Mouse (Mus musculus) ES-E14 (cell line): ENCODE results near the gene Wnt5a. TPM values are rescaled to one million over a fixed set of nuclear protein-coding genes. Genes with fewer than 3 reads are reported as not detected.

Source experiments
- DNase-seq: peaks from one replicate; pipeline ENCODE4 v3.0.0-alpha.2; 2013; ENCODE audit warnings: low read depth, low spot score
- H3K27ac ChIP-seq: 2 replicates; pipeline ENCODE4 v1.5.1; 2012; ENCODE audit warnings: low read depth, mild to moderate bottlenecking, low read length, moderate library complexity, mixed read lengths; ENCODE audit not compliant: poor library complexity, insufficient read depth, severe bottlenecking
- H3K36me3 ChIP-seq: 2 replicates; pipeline ENCODE4 v1.6.1; 2012; ENCODE audit warnings: mild to moderate bottlenecking, low read length, moderate library complexity, mixed read lengths; ENCODE audit not compliant: control insufficient read depth, poor library complexity, insufficient read depth, severe bottlenecking
- H3K4me1 ChIP-seq, 2 experiments: fragments of 150-350 bp in 1 of 2; sonication (generic) in 1 of 2; 2 replicates each; pipeline ENCODE4 v1.6.1; 2012; ENCODE audit warnings: low read length in 2 of 2, mild to moderate bottlenecking in 1 of 2, mixed read lengths in 1 of 2; ENCODE audit not compliant: control insufficient read depth in 2 of 2, insufficient read depth in 2 of 2, poor library complexity in 1 of 2
- H3K4me3 ChIP-seq, 2 experiments: fragments of 150-350 bp in 1 of 2; sonication (generic) in 1 of 2; 2 replicates each; pipeline ENCODE4 v1.5.1; 2012; ENCODE audit warnings: low read length in 2 of 2, low read depth in 1 of 2, mild to moderate bottlenecking in 1 of 2, mixed read lengths in 1 of 2; ENCODE audit not compliant: insufficient read depth in 1 of 2, poor library complexity in 1 of 2, severe bottlenecking in 1 of 2
- H3K9ac ChIP-seq: 2 replicates; pipeline ENCODE4 v1.6.1; 2012; ENCODE audit warnings: low read depth, mild to moderate bottlenecking, low read length, mixed read lengths; ENCODE audit not compliant: poor library complexity, insufficient read depth, severe bottlenecking
- H3K9me3 ChIP-seq: fragments of 150-350 bp; sonication (generic); 2 replicates; pipeline ENCODE4 v1.6.1; 2012; ENCODE audit warnings: low read depth, mild to moderate bottlenecking, low read length; ENCODE audit not compliant: control insufficient read depth, insufficient read depth
- CHD2 ChIP-seq: IDR thresholded peaks from 2 replicates; pipeline ENCODE4 v1.6.1; 2014; ENCODE audit warnings: mild to moderate bottlenecking, low read depth, low read length, inconsistent platforms
- HCFC1 ChIP-seq: IDR thresholded peaks from 2 replicates; pipeline ENCODE4 v1.6.1; 2012; ENCODE audit warnings: low read length, inconsistent platforms, borderline replicate concordance; ENCODE audit not compliant: insufficient read depth
- MAFK ChIP-seq: IDR thresholded peaks from 2 replicates; pipeline ENCODE4 v1.6.1; 2014; ENCODE audit warnings: mild to moderate bottlenecking, low read depth, low read length, inconsistent platforms; ENCODE audit not compliant: insufficient read depth
- ZC3H11A ChIP-seq: IDR thresholded peaks from 2 replicates; pipeline ENCODE4 v1.6.1; 2012; ENCODE audit warnings: low read depth, mild to moderate bottlenecking, inconsistent platforms, low read length, borderline replicate concordance
- ZNF384 ChIP-seq: IDR thresholded peaks from 2 replicates; pipeline ENCODE4 v1.6.1; 2012; ENCODE audit warnings: low read depth, low read length, inconsistent platforms
- in situ Hi-C, 2 experiments: fragments of 600-800 bp; cut with MboI; formaldehyde crosslinking; loops; one replicate each; pipeline ENCODE4 v1.15.1; 2025; ENCODE audit warnings: low sequenced_read_pairs in 2 of 2, inconsistent platforms in 1 of 2; ENCODE audit not compliant: unreplicated experiment in 2 of 2
- total RNA-seq: library from RNA; depleted of rRNA; stranded (reverse); fragments of 300-350 nt; gene quantifications from 2 replicates; pipeline ENCODE4 v1.2.3, GENCODE M21; 2012

Wnt5a gene
- total RNA-seq, 1 experiment = 4.9 TPM

- H3K27ac ChIP-seq = no peak overlapping the region
- H3K4me3 ChIP-seq = no peak overlapping the region
- peaks cover 0 to 4% of the 10 kb centered on the region in 2 experiments; a peak in 1 of 4 replicates for H3K4me1 ChIP-seq
- DNase-seq = no peak
- in situ Hi-C loops = loop anchor here in 1 of 2 experiments (25.0 kb wide), 2 partner anchors 578 to 703 kb away; no protein-coding TSS in a partner anchor
- no peaks in the 10 kb centered on the region for H3K9me3 ChIP-seq
- TF ChIP-seq ZNF384 (no peak), MAFK (no peak), CHD2 (no peak), HCFC1 (no peak), ZC3H11A (no peak)
- H3K9ac ChIP-seq = no peak overlapping the region
- H3K36me3 ChIP-seq = no peaks in the 10 kb centered on the region
These were observed 10.8 kb downstream of the Wnt5a start for GRCm38 (mm10) chr14:28515331-28515730.

- Histone ChIP-seq H3K9ac (0 out of 2 replicates have a peak overlapping the region, but pooled peaks have one; percentile 4), H3K36me3 (no peaks in the 10 kb centered on the region), H3K4me1 (peaks cover 0 to 8% of the 10 kb centered on the region in 2 experiments; a peak in 1 of 4 replicates), H3K9me3 (no peaks in the 10 kb centered on the region), H3K27ac (no peak overlapping the region), H3K4me3 (peak overlapping the region; percentile 37 to 38; a peak in 3 of 4 replicates)
- no peak for TF ChIP-seq CHD2
- no peak for TF ChIP-seq MAFK
- TF ChIP-seq ZC3H11A = no peak
- TF ChIP-seq ZNF384 = no peak
- no peak for TF ChIP-seq HCFC1
- no peak for DNase-seq
- in situ Hi-C loops = loop anchor here in 1 of 2 experiments (25.0 kb wide), 2 partner anchors 581 to 706 kb away; no protein-coding TSS in a partner anchor
These were observed 13.3 kb downstream of the Wnt5a start for GRCm38 (mm10) chr14:28517631-28518560.

- H3K36me3 ChIP-seq = no peaks in the 10 kb centered on the region
These were observed 16.6 kb downstream of the Wnt5a start for GRCm38 (mm10) chr14:28521106-28521505.

GRCm38 (mm10) chr14:28522611-28523010 is 18.1 kb downstream of the Wnt5a start:
- no peak for DNase-seq
- H3K36me3 ChIP-seq = no peaks in the 10 kb centered on the region
- in situ Hi-C loops = loop anchor here in 1 of 2 experiments (25.0 kb wide), 2 partner anchors 585 to 710 kb away; no protein-coding TSS in a partner anchor
- no peak overlapping the region for H3K27ac ChIP-seq
- H3K4me1 ChIP-seq = peaks cover 0 to 5% of the 10 kb centered on the region in 2 experiments; a peak in 1 of 4 replicates
- peak overlapping the region; percentile 34; the same call in 1 of the 2 replicates for H3K9ac ChIP-seq
- TF ChIP-seq ZC3H11A (no peak), HCFC1 (no peak), MAFK (no peak), CHD2 (no peak), ZNF384 (no peak)
- H3K9me3 ChIP-seq = no peaks in the 10 kb centered on the region
- peak overlapping the region; percentile 52 to 65 for H3K4me3 ChIP-seq

More at GRCm38 (mm10) chr14:28521106-28521505, 16.6 kb downstream of the Wnt5a start:
- H3K9me3 ChIP-seq = no peaks in the 10 kb centered on the region
- in situ Hi-C loops = loop anchor here in 1 of 2 experiments (25.0 kb wide), 2 partner anchors 584 to 709 kb away; no protein-coding TSS in a partner anchor
- no peak overlapping the region for H3K9ac ChIP-seq
- no peak overlapping the region for H3K4me3 ChIP-seq
- no peak for TF ChIP-seq ZNF384
- TF ChIP-seq MAFK = no peak
- TF ChIP-seq ZC3H11A = no peak
- no peak for TF ChIP-seq HCFC1
- no peak for TF ChIP-seq CHD2
- no peak overlapping the region for H3K27ac ChIP-seq
- peaks cover 0 to 5% of the 10 kb centered on the region in 2 experiments; a peak in 1 of 4 replicates for H3K4me1 ChIP-seq
- no peak for DNase-seq
